Mouse (Mus musculus) heart, embryonic 12.5 days (tissue): ENCODE results near the gene Rnf182. TPM values are rescaled to one million over a fixed set of nuclear protein-coding genes. Genes with fewer than 3 reads are reported as not detected.

Experiments
- ATAC-seq: fragments of 200-750 bp; cut with Nextera tagmentation; 2 replicates; pipeline ENCODE4 v1.8.0; 2017; ENCODE audit warnings: moderate TSS enrichment, moderate library complexity; ENCODE audit not compliant: insufficient number of reproducible peaks, low FRiP score
- H3K27ac ChIP-seq: fragments of 300-500 bp; sonication (generic); 2 replicates; pipeline ENCODE4 v1.5.1; 2016; ENCODE audit warnings: mild to moderate bottlenecking, moderate library complexity; ENCODE audit not compliant: poor library complexity, severe bottlenecking
- H3K27me3 ChIP-seq: fragments of 300-500 bp; sonication (generic); replicated peaks from 2 replicates; pipeline ENCODE4 v1.6.1; 2016; ENCODE audit warnings: mild to moderate bottlenecking, moderate library complexity
- H3K36me3 ChIP-seq: fragments of 300-500 bp; sonication (generic); 2 replicates; pipeline ENCODE4 v1.6.1; 2016; ENCODE audit warnings: mild to moderate bottlenecking, moderate library complexity
- H3K4me1 ChIP-seq: fragments of 300-500 bp; sonication (generic); replicated peaks from 2 replicates; pipeline ENCODE4 v1.6.1; 2016; ENCODE audit warnings: mild to moderate bottlenecking
- H3K4me2 ChIP-seq: fragments of 300-500 bp; sonication (generic); 2 replicates; pipeline ENCODE4 v1.6.1; 2016; ENCODE audit warnings: mild to moderate bottlenecking, moderate library complexity
- H3K4me3 ChIP-seq: fragments of 300-500 bp; sonication (generic); 2 replicates; pipeline ENCODE4 v1.5.1; 2016; ENCODE audit warnings: mild to moderate bottlenecking
- H3K9ac ChIP-seq: fragments of 300-500 bp; sonication (generic); 2 replicates; pipeline ENCODE4 v1.6.1; 2016; ENCODE audit warnings: mild to moderate bottlenecking, moderate library complexity
- H3K9me3 ChIP-seq: fragments of 300-500 bp; sonication (generic); replicated peaks from 2 replicates; pipeline ENCODE4 v1.6.1; 2016; ENCODE audit warnings: mild to moderate bottlenecking, moderate library complexity
- WGBS: fragments of 180-500 bp; shearing (Covaris S2); methylation state at CpG from one replicate; pipeline ENCODE4 v1.1.7; 2016; 5-methylcytosine and 5-hydroxymethylcytosine counted together
- polyA plus RNA-seq: library from polyadenylated mRNA; unstranded; fragments of >200 nt; fragmentation: Nextera tagmentation; extraction: Ambion mirVana; gene quantifications from 2 replicates; pipeline ENCODE4 v1.2.1, GENCODE M21; 2016

Gene Rnf182
- polyA plus RNA-seq, 1 experiment from 2014 or later: 1.7 TPM

- Histone ChIP-seq H3K27ac (no peak overlapping the region), H3K9ac (no peak overlapping the region), H3K4me3 (no peak overlapping the region), H3K4me2 (peak overlapping the region; percentile 79; the same call in 1 of the 2 replicates), H3K9me3 (no peaks in the 10 kb centered on the region), H3K27me3 (peaks cover 3% of the 10 kb centered on the region; the same call in 1 of the 2 replicates), H3K4me1 (peaks cover 14% of the 10 kb centered on the region), H3K36me3 (no peaks in the 10 kb centered on the region)
- no peak for ATAC-seq
- 83% methylated on average over 3 of the region's 3 CpGs for WGBS
Observed at GRCm38 (mm10) chr13:43614667-43615066, 843 bp upstream of the Rnf182 start.

GRCm38 (mm10) chr13:43615194-43615576 is 325 bp upstream of the Rnf182 start:
- Histone ChIP-seq H3K27ac (no peak overlapping the region), H3K27me3 (peaks cover 3% of the 10 kb centered on the region; the same call in 1 of the 2 replicates), H3K9me3 (no peaks in the 10 kb centered on the region), H3K36me3 (no peaks in the 10 kb centered on the region), H3K4me1 (peaks cover 17% of the 10 kb centered on the region), H3K4me3 (peak overlapping the region; percentile 63), H3K9ac (no peak overlapping the region), H3K4me2 (peak overlapping the region; percentile 79)
- ATAC-seq: peak; percentile 22; the same call in 1 of the 2 replicates
- 16% methylated on average over 9 of the region's 9 CpGs for WGBS

DNA sequence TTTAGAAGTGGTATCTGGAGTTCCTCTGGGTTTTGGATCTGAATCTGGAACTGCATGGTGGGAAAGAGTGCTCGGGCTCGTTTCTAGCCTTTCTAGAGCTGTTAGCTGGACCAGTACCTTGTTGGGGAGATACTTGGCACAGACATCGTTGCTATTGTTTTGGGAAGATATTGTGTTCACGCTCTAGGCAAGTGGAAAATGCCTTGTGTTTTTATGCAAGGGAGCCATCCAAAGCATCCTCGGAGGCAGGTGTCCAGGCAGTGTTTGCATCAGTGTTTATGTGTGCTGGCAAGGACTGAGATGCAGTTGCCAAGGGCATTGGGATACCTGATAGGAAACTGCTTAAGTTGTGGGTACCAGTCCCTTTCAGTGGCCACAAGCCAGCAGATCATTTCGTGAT is 1.0 kb downstream of the Rnf182 start:
- Histone ChIP-seq H3K4me3 (peak overlapping the region; percentile 63), H3K27me3 (peaks cover 3% of the 10 kb centered on the region; the same call in 1 of the 2 replicates), H3K9me3 (no peaks in the 10 kb centered on the region), H3K27ac (no peak overlapping the region), H3K4me1 (peaks cover 17% of the 10 kb centered on the region), H3K4me2 (peak overlapping the region; percentile 79), H3K9ac (no peak overlapping the region), H3K36me3 (no peaks in the 10 kb centered on the region)
- 42% methylated on average over 6 of the region's 6 CpGs for WGBS
- ATAC-seq: no peak

DNA sequence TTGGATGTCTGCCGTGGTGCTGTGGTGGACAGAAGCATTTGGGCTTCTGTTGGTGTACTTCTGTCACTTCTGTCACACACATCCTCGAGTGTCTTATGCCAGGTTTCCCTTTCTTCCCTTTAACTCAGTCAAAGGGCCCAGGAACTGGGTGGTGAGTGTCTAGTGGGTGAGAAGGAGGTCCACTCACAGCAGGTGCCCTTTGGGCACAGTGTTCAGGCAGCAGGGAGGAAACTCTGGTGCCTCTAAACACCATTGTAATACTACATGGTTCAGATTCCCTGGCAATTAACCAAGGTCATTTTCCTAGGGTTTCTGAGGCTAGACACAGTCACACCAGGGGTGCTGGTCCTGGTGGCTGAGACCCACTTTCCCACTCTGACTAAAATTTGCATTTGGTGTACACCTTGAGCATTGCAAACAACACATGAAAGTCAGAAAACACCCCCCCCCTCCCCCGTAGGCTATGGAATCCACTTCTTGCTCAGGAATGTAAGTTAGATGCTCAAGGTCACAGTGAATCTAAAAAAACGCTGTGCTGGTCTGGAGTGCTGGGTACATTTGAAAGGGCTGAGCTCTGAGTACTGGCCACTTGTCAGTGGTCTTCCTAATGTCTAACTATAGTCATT is 4.2 kb downstream of the Rnf182 start:
- no peak for ATAC-seq
- Histone ChIP-seq H3K4me3 (no peak overlapping the region), H3K4me2 (no peak overlapping the region), H3K9me3 (no peaks in the 10 kb centered on the region), H3K27ac (no peak overlapping the region), H3K4me1 (peaks cover 17% of the 10 kb centered on the region), H3K9ac (no peak overlapping the region), H3K36me3 (no peaks in the 10 kb centered on the region), H3K27me3 (peaks cover 3% of the 10 kb centered on the region; the same call in 1 of the 2 replicates)
- 53% methylated on average over 4 of the region's 4 CpGs for WGBS

DNA sequence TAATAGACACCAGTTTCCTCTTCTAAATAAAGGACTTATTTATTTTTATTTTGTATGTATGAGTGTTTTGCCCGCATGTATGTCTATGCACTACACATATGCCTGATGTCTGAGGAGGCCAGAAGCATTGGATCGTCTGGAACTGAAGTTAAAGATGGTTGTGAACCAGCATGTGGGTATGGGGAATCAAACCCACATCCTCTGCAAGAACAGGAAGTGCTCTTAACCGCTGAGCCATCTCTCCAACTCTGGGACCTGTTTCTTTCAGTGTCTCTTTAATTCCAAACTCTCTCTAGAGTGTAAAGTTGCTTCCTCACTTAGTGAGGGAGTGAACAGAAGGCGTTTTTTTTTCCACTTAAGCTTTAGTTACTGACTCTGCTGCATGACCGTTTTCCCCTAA is 12.4 kb downstream of the Rnf182 start:
- Histone ChIP-seq H3K36me3 (no peaks in the 10 kb centered on the region), H3K9me3 (no peaks in the 10 kb centered on the region), H3K4me1 (no peaks in the 10 kb centered on the region), H3K9ac (no peak overlapping the region), H3K4me3 (no peak overlapping the region), H3K27me3 (no peaks in the 10 kb centered on the region), H3K4me2 (no peak overlapping the region), H3K27ac (no peak overlapping the region)
- 78% methylated on average over 5 of the region's 5 CpGs for WGBS
- no peak for ATAC-seq

- WGBS: 70% methylated on average over 7 of the region's 7 CpGs
Observed at GRCm38 (mm10) chr13:43629785-43630184, 14.3 kb downstream of the Rnf182 start.

GRCm38 (mm10) chr13:43631266-43631665 is 15.8 kb downstream of the Rnf182 start:
- Histone ChIP-seq H3K4me1 (no peaks in the 10 kb centered on the region), H3K36me3 (no peaks in the 10 kb centered on the region), H3K9ac (no peak overlapping the region), H3K4me2 (no peak overlapping the region), H3K27ac (no peak overlapping the region), H3K4me3 (no peak overlapping the region), H3K27me3 (no peaks in the 10 kb centered on the region), H3K9me3 (no peaks in the 10 kb centered on the region)
- WGBS: 87% methylated on average over 6 of the region's 6 CpGs
- no peak for ATAC-seq

More at GRCm38 (mm10) chr13:43629785-43630184, 14.3 kb downstream of the Rnf182 start:
- H3K4me1 ChIP-seq: no peaks in the 10 kb centered on the region
- H3K27me3 ChIP-seq: no peaks in the 10 kb centered on the region
- H3K27ac ChIP-seq: no peak overlapping the region
- H3K4me2 ChIP-seq: no peak overlapping the region
- no peak for ATAC-seq
- no peak overlapping the region for H3K9ac ChIP-seq
- H3K9me3 ChIP-seq: no peaks in the 10 kb centered on the region
- H3K4me3 ChIP-seq: no peak overlapping the region
- H3K36me3 ChIP-seq: no peaks in the 10 kb centered on the region

GRCm38 (mm10) chr13:43633024-43633423 is 17.5 kb downstream of the Rnf182 start:
- Histone ChIP-seq H3K27ac (no peak overlapping the region), H3K36me3 (no peaks in the 10 kb centered on the region), H3K4me2 (no peak overlapping the region), H3K27me3 (no peaks in the 10 kb centered on the region), H3K9me3 (no peaks in the 10 kb centered on the region), H3K4me3 (no peak overlapping the region), H3K9ac (no peak overlapping the region), H3K4me1 (no peaks in the 10 kb centered on the region)
- WGBS: 71% methylated on average over 4 of the region's 4 CpGs
- no peak for ATAC-seq

GRCm38 (mm10) chr13:43637720-43638119 is 22.2 kb downstream of the Rnf182 start:
- Histone ChIP-seq H3K4me3 (no peak overlapping the region), H3K4me1 (no peaks in the 10 kb centered on the region), H3K36me3 (no peaks in the 10 kb centered on the region), H3K9ac (no peak overlapping the region), H3K27ac (no peak overlapping the region), H3K9me3 (no peaks in the 10 kb centered on the region), H3K4me2 (no peak overlapping the region), H3K27me3 (no peaks in the 10 kb centered on the region)
- WGBS: 81% methylated on average over 7 of the region's 7 CpGs
- no peak for ATAC-seq

DNA sequence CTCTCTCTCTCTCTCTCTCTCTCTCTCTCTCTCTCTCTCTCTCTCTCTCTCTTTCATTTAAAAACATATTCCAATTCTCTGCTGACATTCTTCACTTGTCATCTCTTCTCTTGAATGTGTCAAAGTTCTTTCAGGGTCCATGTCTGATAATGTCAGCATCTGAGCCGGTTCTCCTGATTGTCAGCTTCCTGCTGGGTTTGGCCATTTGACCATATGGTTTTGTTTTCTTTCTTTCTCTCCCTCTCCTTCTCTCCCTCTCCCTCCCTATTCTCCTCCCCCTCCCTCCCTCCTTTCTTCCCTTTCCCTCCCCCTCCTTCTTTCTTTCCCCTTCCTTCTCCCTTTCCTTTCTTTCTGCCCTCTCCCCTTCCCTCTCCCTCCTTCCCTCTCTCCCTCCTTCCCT is 29.5 kb downstream of the Rnf182 start:
- Histone ChIP-seq H3K27ac (no peak overlapping the region), H3K36me3 (no peaks in the 10 kb centered on the region), H3K4me2 (no peak overlapping the region), H3K4me3 (no peak overlapping the region), H3K9ac (no peak overlapping the region), H3K9me3 (no peaks in the 10 kb centered on the region), H3K27me3 (no peaks in the 10 kb centered on the region), H3K4me1 (peaks cover 10% of the 10 kb centered on the region; the same call in 1 of the 2 replicates)
- no peak for ATAC-seq
- 3% methylated on average over 1 of the region's 1 CpGs for WGBS

GRCm38 (mm10) chr13:43648556-43648955 is 33.0 kb downstream of the Rnf182 start:
- Histone ChIP-seq H3K4me2 (no peak overlapping the region), H3K4me3 (no peak overlapping the region), H3K9me3 (no peaks in the 10 kb centered on the region), H3K36me3 (no peaks in the 10 kb centered on the region), H3K9ac (no peak overlapping the region), H3K27ac (no peak overlapping the region), H3K4me1 (peaks cover 10% of the 10 kb centered on the region; the same call in 1 of the 2 replicates), H3K27me3 (no peaks in the 10 kb centered on the region)
- WGBS: 59% methylated on average over 6 of the region's 6 CpGs
- ATAC-seq: no peak

DNA sequence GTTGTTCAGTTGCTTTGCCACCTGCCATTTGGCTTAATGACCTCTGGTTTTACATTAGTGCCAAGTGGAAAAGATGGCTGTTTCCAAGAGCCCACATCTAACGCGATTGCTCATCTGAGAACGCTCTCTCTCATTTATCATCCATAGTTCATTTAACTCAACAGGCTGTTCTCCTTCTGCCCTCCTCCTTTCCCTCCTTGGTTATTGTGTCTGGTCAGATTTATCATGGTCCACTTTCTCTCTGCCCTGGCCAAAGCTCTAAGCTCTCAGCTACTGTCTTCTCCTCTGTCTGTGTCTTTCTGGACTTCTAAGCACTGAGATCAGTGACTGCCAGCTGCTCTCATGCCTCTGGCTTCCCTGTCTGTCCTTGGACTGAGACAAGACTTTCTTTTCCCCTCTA is 35.8 kb downstream of the Rnf182 start:
- 93% methylated on average over 3 of the region's 3 CpGs for WGBS
- no peak for ATAC-seq
- no peaks in the 10 kb centered on the region for H3K9me3 ChIP-seq

More for the DNA sequence above, 35.8 kb downstream of the Rnf182 start:
- Histone ChIP-seq H3K27me3 (no peaks in the 10 kb centered on the region), H3K4me3 (no peak overlapping the region), H3K36me3 (no peaks in the 10 kb centered on the region), H3K4me1 (peaks cover 14% of the 10 kb centered on the region; the same call in 1 of the 2 replicates), H3K27ac (no peak overlapping the region), H3K9ac (no peak overlapping the region), H3K4me2 (no peak overlapping the region)
